Mouse (Mus musculus) neural tube, embryonic 14.5 days (tissue): ENCODE results near the gene Akip1. TPM values are rescaled to one million over a fixed set of nuclear protein-coding genes. Genes with fewer than 3 reads are reported as not detected.

ENCODE experiments used
- ATAC-seq: fragments of 200-750 bp; cut with Nextera tagmentation; 2 replicates; pipeline ENCODE4 v1.8.0; 2017; ENCODE audit warnings: low read depth, mild to moderate bottlenecking, moderate TSS enrichment, moderate library complexity
- H3K27ac ChIP-seq: fragments of 300-500 bp; sonication (generic); 2 replicates; pipeline ENCODE4 v1.5.1; 2014; ENCODE audit warnings: low read depth, mild to moderate bottlenecking, control low read depth, low read length, moderate library complexity, mixed read lengths
- H3K27me3 ChIP-seq: fragments of 300-500 bp; sonication (generic); 2 replicates; pipeline ENCODE4 v1.6.1; 2014; ENCODE audit warnings: low read length; ENCODE audit not compliant: control insufficient read depth, insufficient read depth
- H3K36me3 ChIP-seq: fragments of 300-500 bp; sonication (generic); 2 replicates; pipeline ENCODE4 v1.6.1; 2014; ENCODE audit warnings: low read length, mixed read lengths; ENCODE audit not compliant: control insufficient read depth, insufficient read depth
- H3K4me1 ChIP-seq: fragments of 300-500 bp; sonication (generic); 2 replicates; pipeline ENCODE4 v1.6.1; 2014; ENCODE audit warnings: low read length; ENCODE audit not compliant: control insufficient read depth, insufficient read depth
- H3K4me2 ChIP-seq: fragments of 300-500 bp; sonication (generic); 2 replicates; pipeline ENCODE4 v1.6.1; 2014; ENCODE audit warnings: mild to moderate bottlenecking, low read depth, low read length, control low read depth
- H3K4me3 ChIP-seq: fragments of 300-500 bp; sonication (generic); 2 replicates; pipeline ENCODE4 v1.5.1; 2014; ENCODE audit warnings: low read depth, low read length, control low read depth, mixed read lengths
- H3K9ac ChIP-seq: fragments of 300-500 bp; sonication (generic); replicated peaks from 2 replicates; pipeline ENCODE4 v1.6.1; 2014; ENCODE audit warnings: low read depth, mild to moderate bottlenecking, control low read depth, low read length, mixed read lengths
- H3K9me3 ChIP-seq: fragments of 300-500 bp; sonication (generic); 2 replicates; pipeline ENCODE4 v1.6.1; 2016; ENCODE audit warnings: low read length; ENCODE audit not compliant: control insufficient read depth
- WGBS: fragments of 180-500 bp; shearing (Covaris S2); extraction: QIAGEN DNeasy Blood & Tissue Kit; methylation state at CpG from one replicate; pipeline ENCODE4 v1.1.7; 2014; 5-methylcytosine and 5-hydroxymethylcytosine counted together
- polyA plus RNA-seq: library from polyadenylated mRNA; unstranded; fragments of >200 nt; fragmentation: Nextera tagmentation; extraction: Ambion mirVana; gene quantifications from 2 replicates; pipeline ENCODE4 v1.2.1, GENCODE M21; 2014

Akip1 gene
- polyA plus RNA-seq, 1 experiment from 2014 or later: 12.9 TPM

- H3K36me3 ChIP-seq: no peaks in the 10 kb centered on the region
- no peak overlapping the region for H3K9ac ChIP-seq
- 37% methylated on average over 4 of the region's 4 CpGs for WGBS
- H3K4me2 ChIP-seq: peak overlapping the region; percentile 62; the same call in 1 of the 2 replicates
- ATAC-seq: no peak
- H3K9me3 ChIP-seq: no peaks in the 10 kb centered on the region
- no peaks in the 10 kb centered on the region for H3K27me3 ChIP-seq
- H3K4me3 ChIP-seq: no peak overlapping the region
- H3K27ac ChIP-seq: no peak overlapping the region
- H3K4me1 ChIP-seq: no peaks in the 10 kb centered on the region
Measured at GRCm38 (mm10) chr7:109702721-109703120, 769 bp upstream of the Akip1 start.

- H3K9ac ChIP-seq: peak overlapping the region; percentile 35
- H3K4me2 ChIP-seq: peak overlapping the region; percentile 62
- no peaks in the 10 kb centered on the region for H3K27me3 ChIP-seq
- H3K36me3 ChIP-seq: no peaks in the 10 kb centered on the region
- H3K9me3 ChIP-seq: no peaks in the 10 kb centered on the region
- ATAC-seq: no peak; the same call in 1 of the 2 replicates
- no peaks in the 10 kb centered on the region for H3K4me1 ChIP-seq
- no peak overlapping the region for H3K27ac ChIP-seq
- 2% methylated on average over 17 of the region's 17 CpGs for WGBS
- H3K4me3 ChIP-seq: peak overlapping the region; percentile 67
Measured at GRCm38 (mm10) chr7:109704016-109704377, 507 bp downstream of the Akip1 start.

GRCm38 (mm10) chr7:109704461-109704860 is 971 bp downstream of the Akip1 start:
- Histone ChIP-seq H3K9ac (no peak overlapping the region), H3K4me1 (no peaks in the 10 kb centered on the region), H3K9me3 (no peaks in the 10 kb centered on the region), H3K4me2 (peak overlapping the region; percentile 62), H3K27ac (no peak overlapping the region), H3K4me3 (peak overlapping the region; percentile 67), H3K36me3 (no peaks in the 10 kb centered on the region), H3K27me3 (no peaks in the 10 kb centered on the region)
- ATAC-seq: no peak
- 65% methylated on average over 3 of the region's 3 CpGs for WGBS

- Histone ChIP-seq H3K4me3 (no peak overlapping the region), H3K9ac (no peak overlapping the region), H3K9me3 (no peaks in the 10 kb centered on the region), H3K27ac (no peak overlapping the region), H3K4me2 (no peak overlapping the region), H3K27me3 (no peaks in the 10 kb centered on the region), H3K36me3 (no peaks in the 10 kb centered on the region), H3K4me1 (no peaks in the 10 kb centered on the region)
- ATAC-seq: no peak
- 59% methylated on average over 4 of the region's 4 CpGs for WGBS
Measured at GRCm38 (mm10) chr7:109707023-109707785, 3.7 kb downstream of the Akip1 start.

GRCm38 (mm10) chr7:109708961-109709382 is 5.5 kb downstream of the Akip1 start:
- Histone ChIP-seq H3K36me3 (no peaks in the 10 kb centered on the region; the same call in 1 of the 2 replicates), H3K9ac (no peak overlapping the region), H3K4me2 (no peak overlapping the region), H3K27me3 (no peaks in the 10 kb centered on the region), H3K9me3 (no peaks in the 10 kb centered on the region), H3K4me1 (no peaks in the 10 kb centered on the region), H3K4me3 (no peak overlapping the region), H3K27ac (no peak overlapping the region)
- 72% methylated on average over 3 of the region's 3 CpGs for WGBS
- no peak for ATAC-seq

GRCm38 (mm10) chr7:109710069-109710468 is 6.6 kb downstream of the Akip1 start:
- no peaks in the 10 kb centered on the region for H3K9me3 ChIP-seq
- ATAC-seq: no peak
- WGBS: 76% methylated on average over 1 of the region's 1 CpGs
- H3K4me3 ChIP-seq: no peak overlapping the region
- H3K9ac ChIP-seq: no peak overlapping the region
- H3K4me2 ChIP-seq: no peak overlapping the region
- H3K27ac ChIP-seq: no peak overlapping the region
- no peaks in the 10 kb centered on the region; the same call in 1 of the 2 replicates for H3K36me3 ChIP-seq
- H3K27me3 ChIP-seq: no peaks in the 10 kb centered on the region
- H3K4me1 ChIP-seq: no peaks in the 10 kb centered on the region

GRCm38 (mm10) chr7:109712198-109712597 is 8.7 kb downstream of the Akip1 start:
- no peak overlapping the region for H3K9ac ChIP-seq
- H3K27me3 ChIP-seq: no peaks in the 10 kb centered on the region
- WGBS: 84% methylated on average over 7 of the region's 7 CpGs
- no peaks in the 10 kb centered on the region for H3K4me1 ChIP-seq
- no peak for ATAC-seq
- no peaks in the 10 kb centered on the region; the same call in 1 of the 2 replicates for H3K36me3 ChIP-seq
- no peak overlapping the region for H3K4me3 ChIP-seq
- no peak overlapping the region for H3K4me2 ChIP-seq
- no peaks in the 10 kb centered on the region for H3K9me3 ChIP-seq
- H3K27ac ChIP-seq: no peak overlapping the region

- no peak for ATAC-seq
- Histone ChIP-seq H3K9ac (no peak overlapping the region), H3K4me3 (no peak overlapping the region), H3K27ac (no peak overlapping the region), H3K4me2 (no peak overlapping the region), H3K27me3 (no peaks in the 10 kb centered on the region), H3K9me3 (no peaks in the 10 kb centered on the region), H3K36me3 (no peaks in the 10 kb centered on the region; the same call in 1 of the 2 replicates), H3K4me1 (no peaks in the 10 kb centered on the region)
- 83% methylated on average over 2 of the region's 2 CpGs for WGBS
Measured at GRCm38 (mm10) chr7:109713434-109713982, 10.0 kb downstream of the Akip1 start.

- Histone ChIP-seq H3K9me3 (no peaks in the 10 kb centered on the region), H3K4me1 (no peaks in the 10 kb centered on the region), H3K27me3 (no peaks in the 10 kb centered on the region), H3K36me3 (no peaks in the 10 kb centered on the region), H3K4me2 (no peak overlapping the region), H3K4me3 (no peak overlapping the region), H3K27ac (no peak overlapping the region), H3K9ac (no peak overlapping the region)
- ATAC-seq: no peak
- WGBS: 76% methylated on average over 9 of the region's 9 CpGs
Measured at GRCm38 (mm10) chr7:109719286-109719685, 15.8 kb downstream of the Akip1 start.
